Mouse (Mus musculus) splenic B cell, adult 2 months (primary cell): Measurements from ENCODE around the gene Cbfa2t3.

Source experiments
- DNase-seq: peaks from one replicate; pipeline ENCODE4 v3.0.0-alpha.2; 2011; ENCODE audit warnings: low read depth, low spot score
- H3K27me3 ChIP-seq: 2 replicates; pipeline ENCODE4 v1.6.1; 2012; ENCODE audit warnings: mild to moderate bottlenecking, low read length, moderate library complexity, mixed read lengths; ENCODE audit not compliant: control insufficient read depth, poor library complexity, insufficient read depth, severe bottlenecking
- H3K36me3 ChIP-seq: 2 replicates; pipeline ENCODE4 v1.6.1; 2012; ENCODE audit warnings: mild to moderate bottlenecking, low read length, moderate library complexity, mixed read lengths; ENCODE audit not compliant: control insufficient read depth, poor library complexity, insufficient read depth, severe bottlenecking

Gene Cbfa2t3

DNA sequence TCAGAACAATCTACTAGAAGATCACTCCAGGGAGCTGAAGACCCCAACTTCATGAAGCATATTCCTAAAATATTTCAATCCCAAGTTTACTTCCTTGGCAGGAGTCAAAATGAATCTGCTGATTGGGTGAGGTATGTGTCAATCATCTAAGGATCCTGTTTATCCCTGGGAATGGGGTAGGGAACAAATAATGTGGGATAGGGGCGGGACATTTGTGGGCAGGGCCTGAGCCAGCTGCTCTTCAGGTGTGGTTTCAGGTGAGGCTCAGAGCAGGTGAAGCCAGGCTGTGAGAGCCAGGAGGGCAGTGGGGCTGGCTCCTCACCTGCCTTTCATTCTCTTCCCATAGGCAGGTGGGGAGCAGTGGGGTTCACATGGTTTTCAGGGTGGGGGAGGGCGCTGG, 27.9 kb upstream of the Cbfa2t3 start:
- no peak for DNase-seq
- Histone ChIP-seq H3K27me3 (no peaks in the 10 kb centered on the region), H3K36me3 (no peaks in the 10 kb centered on the region)

DNA sequence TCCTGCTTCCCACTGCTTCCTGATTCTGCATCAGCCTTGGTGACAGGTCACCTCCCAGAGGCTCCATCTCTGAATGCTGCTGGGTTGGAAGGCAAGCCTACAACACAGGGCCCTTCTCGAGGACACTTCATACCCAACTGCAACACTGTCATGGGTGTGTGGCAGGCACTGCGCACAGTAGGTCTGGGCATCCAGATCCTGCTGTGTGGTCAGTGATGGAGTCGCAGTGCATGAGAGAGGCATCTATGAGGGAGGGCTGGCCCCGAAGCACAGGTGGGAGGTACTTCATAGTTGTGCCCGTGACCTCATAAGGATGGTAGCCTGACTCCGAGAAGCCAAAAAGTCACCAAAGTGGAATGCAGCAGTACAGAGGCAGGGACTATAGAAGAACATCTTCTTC, 26.3 kb upstream of the Cbfa2t3 start:
- no peak for DNase-seq
- no peaks in the 10 kb centered on the region for H3K36me3 ChIP-seq
- no peaks in the 10 kb centered on the region for H3K27me3 ChIP-seq

DNA sequence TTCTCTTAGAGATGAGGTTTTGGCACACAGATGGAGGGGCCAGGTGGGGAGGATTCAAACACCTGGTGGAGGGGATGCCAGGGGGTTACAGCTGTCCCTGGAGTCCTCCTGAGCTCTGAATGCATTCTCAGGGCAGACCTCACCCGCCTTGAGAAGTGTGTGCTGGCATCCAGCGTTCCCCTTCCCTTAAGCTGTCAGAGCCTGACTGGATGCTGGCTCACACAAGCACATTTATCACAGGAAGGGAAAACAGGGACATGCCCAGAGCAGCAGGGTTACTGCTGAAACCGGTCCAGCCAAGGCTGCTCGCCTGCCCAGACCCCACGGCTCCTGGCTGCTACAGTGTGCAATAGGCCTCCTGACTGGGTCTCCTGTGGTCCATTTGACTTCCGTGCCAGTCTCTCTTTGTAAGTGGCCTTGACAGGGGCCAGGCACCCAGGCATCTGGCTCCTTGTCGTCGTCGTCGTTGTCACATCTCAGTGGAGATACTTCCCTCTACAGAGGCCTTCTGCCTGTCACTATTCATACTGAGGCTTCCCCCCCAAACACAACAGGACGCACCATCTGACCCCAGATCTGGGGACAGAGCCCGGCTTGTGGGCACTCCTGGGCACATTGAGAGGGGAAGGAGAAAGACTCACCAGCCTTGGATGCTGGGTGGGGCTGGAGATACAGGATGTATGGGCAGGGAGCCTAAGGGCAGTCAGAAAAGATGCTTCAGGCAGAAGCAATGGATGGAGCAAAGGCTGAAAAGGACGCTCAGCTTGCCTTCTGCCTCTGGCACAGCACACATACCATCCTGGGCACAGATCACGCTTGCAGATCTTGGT, 22.1 kb upstream of the Cbfa2t3 start:
- Histone ChIP-seq H3K27me3 (no peaks in the 10 kb centered on the region), H3K36me3 (no peaks in the 10 kb centered on the region)
- peak; percentile 59 for DNase-seq

DNA sequence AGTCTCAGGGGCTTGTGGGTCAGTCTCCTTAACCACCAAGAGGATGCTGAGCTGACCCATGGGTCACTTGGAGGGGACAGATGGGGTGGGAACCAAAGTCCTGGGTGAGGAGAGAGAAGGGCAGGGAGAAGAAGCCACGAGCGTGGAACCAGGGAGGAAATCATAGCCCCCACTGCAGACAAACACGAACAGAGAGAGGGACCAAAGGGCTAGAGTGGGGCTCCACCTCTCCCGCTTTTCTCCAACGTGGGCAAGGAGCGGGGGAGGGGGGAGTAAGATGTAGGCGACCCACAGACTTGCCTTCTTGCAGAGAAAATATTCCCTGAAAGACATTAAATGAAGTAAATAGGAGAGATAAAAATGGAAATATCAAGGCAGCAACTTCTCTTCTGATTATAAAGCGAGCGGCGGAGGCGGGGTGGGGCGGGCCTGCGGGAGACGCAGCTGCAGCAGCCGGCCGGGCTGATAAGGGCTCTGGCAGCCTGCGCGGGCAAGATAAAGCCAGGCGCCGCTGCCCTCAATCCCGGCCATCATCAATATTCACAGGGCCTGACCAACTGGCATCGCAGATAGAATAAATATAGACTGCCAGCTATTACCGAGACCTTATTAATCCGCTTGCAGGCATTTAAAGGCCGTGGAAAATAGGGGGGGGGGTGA, 21.3 kb upstream of the Cbfa2t3 start:
- no peak for DNase-seq
- H3K36me3 ChIP-seq, result no peaks in the 10 kb centered on the region
- H3K27me3 ChIP-seq, result no peaks in the 10 kb centered on the region

DNA sequence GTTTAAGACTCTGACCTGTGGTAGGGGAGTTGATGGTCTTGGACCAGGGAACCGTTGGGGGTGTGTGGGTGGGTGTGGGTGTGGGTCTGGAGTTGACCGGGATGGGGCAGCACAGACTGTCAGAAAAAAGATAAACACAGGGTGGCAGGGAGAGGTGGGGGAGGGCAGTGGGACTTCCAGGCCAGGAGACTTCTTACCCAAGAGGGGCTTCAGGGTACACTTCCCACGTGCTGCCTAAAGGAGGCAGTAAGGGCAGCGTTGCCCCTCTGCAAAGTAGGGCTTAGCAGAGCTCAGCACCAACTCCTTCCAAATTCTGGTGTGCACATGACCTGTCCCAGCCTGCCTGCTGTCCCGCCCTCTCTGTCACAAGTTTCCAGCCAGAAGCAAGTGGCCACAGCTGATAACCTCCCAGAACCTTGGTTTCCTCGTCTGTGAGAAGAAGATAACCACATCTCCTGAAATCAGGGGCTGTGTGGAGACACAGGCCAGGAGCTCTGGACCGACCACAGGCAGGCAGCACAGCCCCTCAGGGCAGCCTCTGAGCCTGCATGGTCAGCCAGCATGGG, 20.7 kb upstream of the Cbfa2t3 start:
- Histone ChIP-seq H3K36me3 (no peaks in the 10 kb centered on the region), H3K27me3 (no peaks in the 10 kb centered on the region)
- peak; percentile 39 for DNase-seq

DNA sequence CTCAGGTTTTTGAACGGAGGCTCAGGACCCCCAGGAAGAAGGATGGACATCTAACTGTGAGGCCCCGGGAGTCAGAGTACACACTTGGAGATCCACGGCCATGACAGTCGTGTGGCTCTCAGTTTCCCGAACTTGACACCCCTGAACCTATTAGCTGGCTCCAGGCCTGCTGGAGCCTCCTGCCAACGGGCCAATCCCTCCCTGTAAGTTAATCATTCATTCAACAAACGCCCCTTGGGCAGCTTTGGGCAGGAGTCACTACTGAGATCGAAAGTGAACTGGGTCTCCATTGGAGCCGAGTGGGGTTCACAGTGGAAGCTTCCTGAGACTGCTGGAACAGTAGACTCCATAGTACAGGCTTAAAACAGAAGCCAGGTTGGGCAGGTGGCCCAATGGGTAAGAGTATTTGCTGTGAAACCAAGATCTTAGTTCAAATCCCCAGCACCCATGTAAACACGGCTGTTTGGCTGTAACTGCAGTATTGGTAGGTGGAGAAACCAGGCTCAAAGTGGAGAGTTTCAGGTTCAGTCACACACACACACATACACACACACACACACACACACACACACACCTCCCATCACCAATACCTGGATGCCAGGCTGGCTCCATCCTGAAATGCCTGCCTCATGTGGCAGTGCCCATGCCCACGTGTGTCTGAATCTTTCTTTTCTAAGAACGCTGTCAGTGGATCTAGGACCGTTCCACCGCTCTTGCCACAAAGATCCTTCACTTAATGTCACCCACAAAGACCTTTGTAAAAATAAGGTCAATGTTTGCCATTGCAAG, 20.0 kb upstream of the Cbfa2t3 start:
- H3K27me3 ChIP-seq, result no peaks in the 10 kb centered on the region
- no peaks in the 10 kb centered on the region for H3K36me3 ChIP-seq
- DNase-seq, result no peak

DNA sequence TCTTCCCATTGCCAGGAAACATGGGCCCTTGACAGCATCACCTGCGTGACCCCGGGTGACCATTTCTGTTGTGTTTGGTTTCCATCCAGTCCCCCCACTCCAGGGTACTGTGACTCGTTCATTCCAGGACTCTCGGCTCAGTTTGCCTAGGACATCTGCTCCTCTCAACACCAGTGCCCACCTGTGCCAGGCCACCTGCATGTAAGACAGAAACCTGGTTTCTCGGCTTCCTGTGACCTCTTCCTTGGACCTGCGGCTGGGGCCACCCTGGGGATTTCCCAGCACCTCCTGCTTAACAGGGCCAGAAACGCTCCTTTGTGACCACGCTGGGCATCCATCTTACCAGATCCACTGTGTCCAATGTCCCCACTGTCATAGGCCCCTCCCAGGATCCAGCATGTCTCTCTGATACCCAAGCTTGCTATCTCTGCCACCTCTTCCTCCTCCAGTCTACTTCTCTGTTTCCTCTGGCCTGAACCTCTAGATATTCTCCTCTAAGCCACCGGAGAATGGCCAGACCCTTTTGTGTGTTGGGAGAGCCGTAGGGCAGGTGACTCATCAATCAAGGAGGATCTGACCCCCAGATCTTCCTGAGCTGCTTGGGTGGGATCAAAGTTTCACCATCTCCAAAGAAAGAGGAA, 19.1 kb upstream of the Cbfa2t3 start:
- Histone ChIP-seq H3K36me3 (no peaks in the 10 kb centered on the region), H3K27me3 (no peaks in the 10 kb centered on the region)
- no peak for DNase-seq

DNA sequence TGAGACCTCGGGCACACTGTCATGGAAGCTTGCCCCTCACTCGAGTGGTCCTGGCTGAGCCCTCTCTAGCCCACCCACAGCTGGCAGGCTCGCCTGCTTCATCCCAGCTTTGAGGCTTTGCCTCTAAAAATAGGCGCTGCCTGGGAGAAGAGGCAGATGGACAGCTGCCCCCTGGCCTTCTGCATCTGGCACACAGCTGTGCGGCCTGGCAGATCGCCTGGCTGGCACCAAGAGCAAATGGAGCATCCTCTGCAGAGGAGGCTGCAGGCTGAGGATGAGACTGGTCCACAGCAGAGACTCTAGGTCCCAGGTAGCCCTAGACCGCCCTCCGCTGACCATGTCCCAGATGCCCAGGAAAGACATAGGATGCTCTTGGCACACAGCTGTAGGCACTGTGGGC, 17.7 kb upstream of the Cbfa2t3 start:
- no peaks in the 10 kb centered on the region for H3K36me3 ChIP-seq
- DNase-seq, result no peak
- H3K27me3 ChIP-seq, result no peaks in the 10 kb centered on the region

DNA sequence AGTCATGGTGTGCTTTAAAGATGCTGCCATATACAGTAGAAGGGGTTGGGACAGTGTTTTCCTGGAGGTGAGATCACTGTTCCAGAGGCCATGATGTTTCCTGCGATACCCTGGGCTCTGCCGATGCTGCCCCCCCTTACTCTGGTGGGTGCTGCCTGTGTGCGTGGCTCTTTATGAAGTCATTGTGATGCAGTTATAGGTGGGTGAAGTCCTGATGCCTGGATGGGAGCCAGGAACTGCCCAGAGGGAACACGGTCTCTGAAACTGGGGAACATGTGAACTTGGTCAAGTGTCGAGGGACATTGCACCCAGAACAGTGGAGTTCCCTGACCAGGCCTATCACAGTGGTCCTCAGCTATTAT, 14.2 kb upstream of the Cbfa2t3 start:
- no peak for DNase-seq
- H3K27me3 ChIP-seq, result no peaks in the 10 kb centered on the region
- no peaks in the 10 kb centered on the region for H3K36me3 ChIP-seq

DNA sequence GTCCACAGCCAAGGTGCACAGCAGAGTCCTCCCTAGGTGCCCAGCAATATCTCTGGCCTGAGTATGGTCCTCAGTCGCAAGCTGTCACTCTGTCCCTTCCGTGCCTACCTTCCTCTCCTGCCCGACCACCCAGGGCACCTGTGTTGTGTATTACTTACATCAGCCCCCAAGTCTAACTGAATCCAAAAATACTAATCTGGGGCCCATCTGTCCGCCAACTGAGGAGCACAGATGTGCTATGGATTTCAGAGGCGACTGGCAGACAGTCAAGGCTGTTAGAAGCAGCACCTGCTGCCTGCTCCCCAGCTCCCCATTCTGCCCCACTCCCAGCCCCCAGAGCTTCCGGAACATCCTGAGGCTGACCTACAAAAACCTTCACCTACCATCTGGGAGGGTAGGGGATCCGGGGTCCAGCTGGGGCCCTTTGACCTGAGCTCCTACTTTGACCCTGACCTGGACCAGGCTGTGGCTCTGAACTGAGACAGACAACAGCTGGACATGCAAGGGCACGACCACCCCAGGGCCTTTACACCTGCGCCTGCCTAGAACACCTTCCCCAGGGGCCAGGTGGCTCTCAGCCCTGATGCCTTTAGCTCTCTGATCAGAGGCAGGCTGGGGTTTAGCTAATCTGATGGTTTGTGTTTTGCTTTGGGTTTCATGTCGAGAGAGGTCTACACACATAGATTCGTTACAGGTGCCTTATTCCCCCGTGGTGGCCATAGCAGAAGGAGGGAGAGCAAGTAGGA, 13.7 kb upstream of the Cbfa2t3 start:
- no peaks in the 10 kb centered on the region for H3K27me3 ChIP-seq
- H3K36me3 ChIP-seq, result no peaks in the 10 kb centered on the region
- DNase-seq, result no peak

DNA sequence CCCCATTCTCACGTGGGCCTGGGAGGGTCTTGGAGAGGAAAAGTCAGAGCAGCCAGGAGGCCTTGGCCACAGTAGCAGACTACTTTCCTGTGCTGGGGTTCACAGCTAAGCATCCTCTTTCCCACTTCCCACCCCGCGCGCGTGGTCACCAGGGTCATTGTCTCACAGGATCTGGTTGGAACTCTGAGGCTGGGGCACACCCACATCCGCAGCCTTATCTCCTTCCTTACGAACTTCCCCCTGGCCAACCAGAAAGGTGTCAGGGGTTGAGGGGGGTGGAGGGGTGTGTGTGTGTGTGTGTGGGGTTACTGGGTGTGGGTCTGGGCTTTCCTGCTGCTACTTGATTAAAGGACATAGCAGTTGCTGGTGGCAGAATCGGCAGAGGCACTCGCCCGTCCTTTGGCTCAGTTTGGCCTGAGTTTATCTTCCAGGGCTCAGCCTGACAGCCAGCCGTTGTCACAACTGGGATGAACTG, 13.0 kb upstream of the Cbfa2t3 start:
- Histone ChIP-seq H3K27me3 (no peaks in the 10 kb centered on the region), H3K36me3 (no peaks in the 10 kb centered on the region)
- peak; percentile 20 for DNase-seq

DNA sequence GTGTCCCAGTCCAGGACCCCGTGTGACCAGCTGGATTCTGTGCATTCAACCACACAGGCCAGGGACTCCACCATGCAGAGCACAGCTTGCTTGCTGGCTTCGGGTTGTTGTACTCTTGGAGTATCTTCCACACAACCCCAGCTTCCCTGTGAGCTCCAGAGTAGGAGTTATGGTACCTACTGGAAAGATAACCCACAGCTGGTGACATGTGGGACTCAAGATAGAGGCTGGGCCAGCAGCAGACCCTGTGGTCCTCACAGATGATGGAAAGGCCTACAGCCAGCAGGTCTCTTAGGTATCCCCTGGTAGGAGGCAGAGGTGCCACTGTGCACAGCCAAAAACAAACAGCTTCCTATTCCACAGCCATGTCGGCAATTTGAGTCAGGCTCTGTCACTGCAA, 12.6 kb upstream of the Cbfa2t3 start:
- no peaks in the 10 kb centered on the region for H3K27me3 ChIP-seq
- no peak for DNase-seq

DNA sequence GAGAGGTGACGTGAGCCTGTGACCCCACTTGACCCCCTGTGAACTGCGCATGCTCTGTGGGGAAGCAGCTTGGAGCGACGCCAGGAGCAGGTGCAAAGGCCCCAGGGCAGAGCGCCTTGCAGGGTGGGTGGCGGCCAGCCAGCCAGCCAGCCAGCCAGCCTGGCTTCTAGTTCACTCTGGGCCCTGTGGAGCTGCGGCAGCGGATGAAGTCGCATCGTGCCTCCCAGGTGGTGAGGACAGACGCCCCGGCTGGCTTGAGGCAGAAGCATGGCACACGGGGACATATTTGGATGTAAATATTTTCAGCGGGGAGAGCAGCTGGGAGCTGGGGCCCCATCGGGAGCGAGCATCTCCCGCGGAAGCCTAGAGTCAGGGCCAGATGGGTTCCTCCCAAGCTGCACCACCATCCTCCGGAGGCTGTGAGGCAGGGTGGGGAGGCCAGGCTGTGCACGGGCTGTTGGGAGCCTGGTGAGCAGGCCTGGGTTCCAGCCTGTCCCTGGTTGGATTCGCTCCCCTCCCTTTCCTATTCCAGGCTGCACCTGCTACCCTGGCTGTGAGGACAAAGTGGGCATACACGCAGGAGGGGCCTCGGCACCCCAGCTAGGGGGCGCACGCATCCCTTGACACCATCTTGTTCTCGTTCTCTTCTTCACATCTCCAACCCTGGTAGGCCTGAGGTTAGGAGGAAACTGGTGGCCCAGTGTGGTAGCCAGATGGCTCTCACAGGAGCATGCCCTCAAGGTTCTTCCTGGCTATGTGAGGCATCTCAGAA, 10.6 kb upstream of the Cbfa2t3 start:
- DNase-seq, result peak; percentile 55
- no peaks in the 10 kb centered on the region for H3K36me3 ChIP-seq
- no peaks in the 10 kb centered on the region for H3K27me3 ChIP-seq

More for the DNA sequence above, 12.6 kb upstream of the Cbfa2t3 start:
- no peaks in the 10 kb centered on the region for H3K36me3 ChIP-seq
